Mouse (Mus musculus) liver, postnatal 0 days (tissue): Measurements from ENCODE around the gene Dagla. TPM values are rescaled to one million over a fixed set of nuclear protein-coding genes. Genes with fewer than 3 reads are reported as not detected.

Source experiments
- ATAC-seq: fragments of 200-750 bp; cut with Nextera tagmentation; 2 replicates; pipeline ENCODE4 v1.8.0; 2017; ENCODE audit warnings: mild to moderate bottlenecking, moderate library complexity
- DNase-seq: peaks from one replicate; pipeline ENCODE4 v3.0.0-alpha.2; 2016
- H3K27ac ChIP-seq: fragments of 300-500 bp; sonication (generic); 2 replicates; pipeline ENCODE4 v1.5.1; 2014; ENCODE audit warnings: antibody characterized with exemption, moderate library complexity, mild to moderate bottlenecking, low read depth
- H3K27me3 ChIP-seq: fragments of 300-500 bp; sonication (generic); 2 replicates; pipeline ENCODE4 v1.6.1; 2014; ENCODE audit warnings: low read length, control low read depth, mixed read lengths; ENCODE audit not compliant: insufficient read depth
- H3K36me3 ChIP-seq: fragments of 300-500 bp; sonication (generic); replicated peaks from 2 replicates; pipeline ENCODE4 v1.6.1; 2014; ENCODE audit warnings: mild to moderate bottlenecking, control low read depth, low read length, moderate library complexity, mixed read lengths; ENCODE audit not compliant: insufficient read depth
- H3K4me1 ChIP-seq: fragments of 300-500 bp; sonication (generic); 2 replicates; pipeline ENCODE4 v1.6.1; 2014; ENCODE audit warnings: antibody characterized with exemption, mild to moderate bottlenecking, control low read depth; ENCODE audit not compliant: insufficient read depth
- H3K4me2 ChIP-seq: fragments of 300-500 bp; sonication (generic); 2 replicates; pipeline ENCODE4 v1.6.1; 2014; ENCODE audit warnings: low read depth, mild to moderate bottlenecking, low read length, moderate library complexity, mixed read lengths
- H3K4me3 ChIP-seq: fragments of 300-500 bp; sonication (generic); 2 replicates; pipeline ENCODE4 v1.5.1; 2014; ENCODE audit warnings: low read depth, low read length
- H3K9ac ChIP-seq: fragments of 300-500 bp; sonication (generic); replicated peaks from 2 replicates; pipeline ENCODE4 v1.6.1; 2014; ENCODE audit warnings: mild to moderate bottlenecking, moderate library complexity
- H3K9me3 ChIP-seq: fragments of 300-500 bp; sonication (generic); 2 replicates; pipeline ENCODE4 v1.6.1; 2016; ENCODE audit warnings: mild to moderate bottlenecking, control low read depth, low read length, mixed read lengths
- CTCF ChIP-seq: sonication (generic); IDR thresholded peaks from 2 replicates; pipeline ENCODE4 v1.5.1; 2016; ENCODE audit warnings: antibody characterized with exemption, low read depth
- EP300 ChIP-seq: IDR thresholded peaks from 2 replicates; pipeline ENCODE4 v1.6.1; 2016; ENCODE audit warnings: antibody characterized with exemption, low read depth, mild to moderate bottlenecking
- WGBS: fragments of 180-500 bp; shearing (Covaris S2); extraction: QIAGEN DNeasy Blood & Tissue Kit; methylation state at CpG from one replicate; pipeline ENCODE4 v1.1.7; 2014; ENCODE audit not compliant: insufficient replicate concordance; 5-methylcytosine and 5-hydroxymethylcytosine counted together
- polyA plus RNA-seq: library from polyadenylated mRNA; unstranded; fragments of >200 nt; fragmentation: Nextera tagmentation; extraction: Ambion mirVana; gene quantifications from 2 replicates; pipeline ENCODE4 v1.2.1, GENCODE M21; 2015

The Dagla gene
- polyA plus RNA-seq, 1 experiment from 2014 or later = 0.21 TPM

DNA sequence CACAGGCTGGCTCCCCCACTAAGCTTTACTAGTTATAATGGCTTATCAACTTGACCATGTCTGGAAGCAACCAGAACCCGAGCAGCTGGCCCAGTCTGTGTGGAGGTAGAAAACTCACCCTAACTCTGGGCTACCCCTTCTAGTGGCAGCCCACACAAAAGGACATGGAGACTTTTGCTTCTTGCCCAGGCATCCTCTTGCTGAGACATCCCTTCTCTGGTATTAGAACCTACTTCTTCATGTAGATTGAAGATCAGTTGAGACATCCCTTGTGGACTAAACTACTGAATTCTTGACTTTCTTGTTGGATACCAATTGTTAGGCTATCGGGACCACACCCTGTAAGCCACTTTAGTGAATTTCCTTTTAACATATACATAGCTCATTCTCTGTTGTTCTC is 106.4 kb downstream of the Dagla start:
- H3K4me2 ChIP-seq = no peak overlapping the region

DNA sequence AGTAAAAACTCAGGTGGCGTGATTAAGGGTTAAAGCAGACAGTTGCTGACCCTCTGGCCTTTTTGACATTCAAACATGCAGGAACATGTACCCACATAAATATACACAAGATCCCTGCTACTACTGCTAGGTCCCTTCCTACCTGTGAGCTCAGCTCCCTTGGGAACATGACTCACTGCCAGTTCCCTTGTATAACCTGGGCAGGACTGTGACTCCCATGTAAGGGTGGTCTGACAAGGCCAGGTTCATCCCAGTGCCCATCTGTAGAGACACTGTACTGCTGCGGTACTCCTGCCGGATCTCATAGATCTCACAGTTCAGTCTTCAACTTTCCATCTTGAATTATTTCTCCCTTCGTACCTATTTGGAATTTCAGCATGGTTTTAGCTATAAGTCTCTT is 107.5 kb downstream of the Dagla start:
- Histone ChIP-seq H3K27ac (no peak overlapping the region), H3K4me3 (no peak overlapping the region), H3K4me2 (no peak overlapping the region), H3K27me3 (no peaks in the 10 kb centered on the region), H3K36me3 (peaks cover 74% of the 10 kb centered on the region), H3K9ac (no peak overlapping the region), H3K9me3 (no peaks in the 10 kb centered on the region), H3K4me1 (0 out of 2 replicates have a peak, but pooled peaks cover 4% of the 10 kb centered on the region)
- 91% methylated on average over 4 of the region's 4 CpGs for WGBS
- DNase-seq = no peak
- TF ChIP-seq CTCF (no peak), EP300 (no peak)
- ATAC-seq = no peak

More for the DNA sequence above, 106.4 kb downstream of the Dagla start:
- Histone ChIP-seq H3K4me1 (peaks cover 8% of the 10 kb centered on the region), H3K4me3 (no peak overlapping the region), H3K9me3 (no peaks in the 10 kb centered on the region), H3K9ac (no peak overlapping the region), H3K36me3 (peaks cover 63% of the 10 kb centered on the region), H3K27ac (no peak overlapping the region), H3K27me3 (no peaks in the 10 kb centered on the region)
- DNase-seq = no peak
- TF ChIP-seq EP300 = no peak
- no peak for TF ChIP-seq CTCF
- WGBS = 79% methylated on average over 2 of the region's 2 CpGs
- no peak for ATAC-seq

Other genes starting within 250 kb of the Dagla start
- 203 and 216 TPM in 2 replicates for gene Fads2, start 203.1 kb downstream of the Dagla start, polyA plus RNA-seq
- 88.0 and 97.1 TPM in 2 replicates for gene Fads1, start 122.0 kb downstream of the Dagla start, polyA plus RNA-seq
- gene Tmem258, start 100.9 kb downstream of the Dagla start, polyA plus RNA-seq = 183 and 195 TPM in 2 replicates
- gene Fen1, start 100.7 kb downstream of the Dagla start, polyA plus RNA-seq = 59.4 and 67.0 TPM in 2 replicates
- gene Myrf, start 64.1 kb downstream of the Dagla start, polyA plus RNA-seq = 2.1 and 2.5 TPM in 2 replicates
- 0.04 and 0.24 TPM in 2 replicates for gene Syt7, start 84.2 kb upstream of the Dagla start, polyA plus RNA-seq
- gene Lrrc10b, start 152.6 kb upstream of the Dagla start, polyA plus RNA-seq = 0.05 TPM in 1 of 2 replicates, not detected in the other
- gene Ppp1r32, start 178.1 kb upstream of the Dagla start, polyA plus RNA-seq = 0.11 and 0.15 TPM in 2 replicates
- 8.5 and 9.1 TPM in 2 replicates for gene Cpsf7, start 220.4 kb upstream of the Dagla start, polyA plus RNA-seq
- gene Sdhaf2, start 221.3 kb upstream of the Dagla start, polyA plus RNA-seq = 23.6 and 25.4 TPM in 2 replicates